Mouse (Mus musculus) CH12.LX (cell line): Measurements from ENCODE around the gene Fam228a. TPM values are rescaled to one million over a fixed set of nuclear protein-coding genes. Genes with fewer than 3 reads are reported as not detected.

Experiments
- DNase-seq: peaks from one replicate; pipeline ENCODE4 v3.0.0-alpha.2; 2013; ENCODE audit errors: extremely low read depth
- H3K27ac ChIP-seq: 2 replicates; pipeline ENCODE4 v1.5.1; 2012; ENCODE audit warnings: low read depth, mild to moderate bottlenecking, control low read depth, moderate library complexity; ENCODE audit not compliant: insufficient read depth
- H3K27me3 ChIP-seq: replicated peaks from 2 replicates; pipeline ENCODE3; 2012; ENCODE audit warnings: inconsistent platforms
- H3K36me3 ChIP-seq, 2 experiments: replicated peaks in 1 of 2; 2 replicates each; pipeline versions ENCODE3 to v1.6.1; 2012; ENCODE audit warnings: inconsistent platforms in 1 of 2, low read length in 1 of 2, mild to moderate bottlenecking in 1 of 2, mixed read lengths in 1 of 2, moderate library complexity in 1 of 2; ENCODE audit not compliant: control insufficient read depth in 1 of 2, insufficient read depth in 1 of 2
- H3K4me1 ChIP-seq, 2 experiments: 2 replicates each; pipeline ENCODE4 v1.6.1; 2012; ENCODE audit warnings: inconsistent platforms in 1 of 2, moderate library complexity in 1 of 2; ENCODE audit not compliant: insufficient read depth in 2 of 2, control insufficient read depth in 1 of 2
- H3K4me2 ChIP-seq: 2 replicates; pipeline ENCODE4 v1.6.1; 2012; ENCODE audit warnings: low read depth, mild to moderate bottlenecking, control low read depth; ENCODE audit not compliant: poor library complexity, insufficient read depth, severe bottlenecking
- H3K4me3 ChIP-seq, 3 experiments: fragments of 150-350 bp in 1 of 3; sonication (generic) in 1 of 3; replicated peaks in 1 of 3; 2 replicates each; pipeline versions ENCODE3 to v1.5.1; 2011 to 2012; ENCODE audit warnings: low read depth in 2 of 3, low read length in 2 of 3, mild to moderate bottlenecking in 2 of 3, moderate library complexity in 2 of 3, control low read depth in 1 of 3, improper control_type of control experiment in 1 of 3, inconsistent platforms in 1 of 3, mixed read lengths in 1 of 3; ENCODE audit not compliant: poor library complexity in 1 of 3
- H3K79me2 ChIP-seq: replicated peaks from 2 replicates; pipeline ENCODE4 v1.6.1; 2012; ENCODE audit warnings: mild to moderate bottlenecking, moderate library complexity; ENCODE audit not compliant: control insufficient read depth, poor library complexity, insufficient read depth, severe bottlenecking; ENCODE audit errors: extremely low read depth
- H3K9ac ChIP-seq: 2 replicates; pipeline ENCODE4 v1.6.1; 2012; ENCODE audit warnings: low read depth, mild to moderate bottlenecking, control low read depth, moderate library complexity; ENCODE audit not compliant: insufficient read depth
- H3K9me3 ChIP-seq: replicated peaks from 2 replicates; pipeline ENCODE3; 2012; ENCODE audit warnings: low read length, inconsistent platforms, mixed read lengths
- BHLHE40 ChIP-seq: IDR thresholded peaks from 2 replicates; pipeline ENCODE4 v1.6.1; 2011; ENCODE audit warnings: mild to moderate bottlenecking, low read depth, low read length, improper control_type of control experiment
- CHD1 ChIP-seq: IDR thresholded peaks from 2 replicates; pipeline ENCODE4 v1.6.1; 2012; ENCODE audit warnings: low read depth, low read length, improper control_type of control experiment, inconsistent platforms
- CHD2 ChIP-seq: IDR thresholded peaks from 2 replicates; pipeline ENCODE4 v1.6.1; 2011; ENCODE audit warnings: low read length, improper control_type of control experiment
- ELF1 ChIP-seq: IDR thresholded peaks from 2 replicates; pipeline ENCODE4 v1.6.1; 2014; ENCODE audit warnings: low read depth, mild to moderate bottlenecking, inconsistent platforms, low read length, improper control_type of control experiment
- EP300 ChIP-seq: IDR thresholded peaks from 2 replicates; pipeline ENCODE4 v1.6.1; 2011; ENCODE audit warnings: low read length, improper control_type of control experiment
- IRF4 ChIP-seq: IDR thresholded peaks from 2 replicates; pipeline ENCODE4 v1.6.1; 2014; ENCODE audit warnings: low read depth, mild to moderate bottlenecking, inconsistent platforms, low read length, improper control_type of control experiment
- JUN ChIP-seq: IDR thresholded peaks from 2 replicates; pipeline ENCODE4 v1.6.1; 2011; ENCODE audit warnings: low read depth, mild to moderate bottlenecking, low read length, improper control_type of control experiment, moderate library complexity; ENCODE audit not compliant: insufficient read depth
- JUND ChIP-seq: conservative IDR thresholded peaks from 2 replicates; pipeline ENCODE4 v1.6.1; 2011; ENCODE audit warnings: low read depth, low read length, improper control_type of control experiment
- KAT2A ChIP-seq: IDR thresholded peaks from 2 replicates; pipeline ENCODE4 v1.6.1; 2012; ENCODE audit warnings: low read length, improper control_type of control experiment, inconsistent platforms; ENCODE audit not compliant: insufficient replicate concordance
- MAFK ChIP-seq: IDR thresholded peaks from 2 replicates; pipeline ENCODE4 v1.6.1; 2011; ENCODE audit warnings: low read length, improper control_type of control experiment; ENCODE audit not compliant: insufficient replicate concordance
- MAX ChIP-seq: IDR thresholded peaks from 2 replicates; pipeline ENCODE4 v1.6.1; 2011; ENCODE audit warnings: low read length, improper control_type of control experiment
- MAZ ChIP-seq: IDR thresholded peaks from 2 replicates; pipeline ENCODE4 v1.6.1; 2012; ENCODE audit warnings: low read depth, mild to moderate bottlenecking, inconsistent platforms, low read length, improper control_type of control experiment, moderate library complexity
- MEF2A ChIP-seq: IDR thresholded peaks from 2 replicates; pipeline ENCODE4 v1.6.1; 2014; ENCODE audit warnings: low read depth, mild to moderate bottlenecking, inconsistent platforms, low read length, improper control_type of control experiment, borderline replicate concordance
- MYC ChIP-seq: IDR thresholded peaks from 2 replicates; pipeline ENCODE4 v1.6.1; 2011; ENCODE audit warnings: low read depth, mild to moderate bottlenecking, improper control_type of control experiment, low read length
- NRF1 ChIP-seq: IDR thresholded peaks from 2 replicates; pipeline ENCODE4 v1.6.1; 2014; ENCODE audit warnings: low read depth, mild to moderate bottlenecking, inconsistent platforms, low read length, improper control_type of control experiment, moderate library complexity
- PAX5 ChIP-seq: IDR thresholded peaks from 2 replicates; pipeline ENCODE4 v1.6.1; 2012; ENCODE audit warnings: low read length, inconsistent platforms, mixed read lengths
- POLR2A ChIP-seq: IDR thresholded peaks from 2 replicates; pipeline ENCODE4 v1.6.1; 2011; ENCODE audit warnings: low read depth, mild to moderate bottlenecking, improper control_type of control experiment, low read length
- POLR2AphosphoS2 ChIP-seq: IDR thresholded peaks from 2 replicates; pipeline ENCODE4 v1.6.1; 2011; ENCODE audit warnings: low read depth, low read length, improper control_type of control experiment
- RCOR1 ChIP-seq: conservative IDR thresholded peaks from 2 replicates; pipeline ENCODE4 v1.6.1; 2012; ENCODE audit warnings: low read depth, mild to moderate bottlenecking, inconsistent platforms, low read length, improper control_type of control experiment
- SIN3A ChIP-seq: IDR thresholded peaks from 2 replicates; pipeline ENCODE4 v1.6.1; 2012; ENCODE audit warnings: low read length, improper control_type of control experiment, inconsistent platforms
- SMC3 ChIP-seq: IDR thresholded peaks from 2 replicates; pipeline ENCODE4 v1.6.1; 2011; ENCODE audit warnings: low read depth, low read length, improper control_type of control experiment
- TBP ChIP-seq: conservative IDR thresholded peaks from 2 replicates; pipeline ENCODE4 v1.6.1; 2011; ENCODE audit warnings: low read depth, low read length, improper control_type of control experiment
- UBTF ChIP-seq: IDR thresholded peaks from 2 replicates; pipeline ENCODE4 v1.6.1; 2012; ENCODE audit warnings: low read depth, mild to moderate bottlenecking, inconsistent platforms, low read length, improper control_type of control experiment, moderate library complexity
- USF1 ChIP-seq: IDR thresholded peaks from 2 replicates; pipeline ENCODE4 v1.6.1; 2014; ENCODE audit warnings: low read depth, mild to moderate bottlenecking, inconsistent platforms, low read length, improper control_type of control experiment
- dilution Hi-C: fragments of 300-500 bp; cut with MboI; formaldehyde crosslinking; loops from 2 replicates; pipeline ENCODE4 v1.14.3; 2020; ENCODE audit warnings: low sequenced_read_pairs; ENCODE audit not compliant: extremely low pct_unique_long_range_greater_than_20kb, extremely low pct_ligation_motif_present
- in situ Hi-C: fragments of 300-500 bp; cut with MboI; formaldehyde crosslinking; loops from 3 replicates; pipeline ENCODE4 v1.14.3; 2019; ENCODE audit warnings: low sequenced_read_pairs, low pct_ligation_motif_present, low pct_unique_long_range_greater_than_20kb, mixed read lengths
- polyA plus RNA-seq: library from polyadenylated mRNA; unstranded; fragments of >175 nt; gene quantifications from 2 replicates; pipeline ENCODE4 v1.2.1, GENCODE M21; 2012; ENCODE audit warnings: low read depth; ENCODE audit not compliant: insufficient read length
- total RNA-seq, 2 experiments: library from RNA; depleted of rRNA; stranded (reverse); fragments of 300-350 nt in 1 of 2; fragments of >200 nt in 1 of 2; gene quantifications; 2 replicates each; pipeline ENCODE4 v1.2.3; 2012 to 2014

Fam228a gene
- total RNA-seq (2012; rRNA removed), result not detected in 2 replicates
- total RNA-seq (2014; rRNA removed), result not detected in 2 replicates
- not detected in 2 replicates for polyA plus RNA-seq

DNA sequence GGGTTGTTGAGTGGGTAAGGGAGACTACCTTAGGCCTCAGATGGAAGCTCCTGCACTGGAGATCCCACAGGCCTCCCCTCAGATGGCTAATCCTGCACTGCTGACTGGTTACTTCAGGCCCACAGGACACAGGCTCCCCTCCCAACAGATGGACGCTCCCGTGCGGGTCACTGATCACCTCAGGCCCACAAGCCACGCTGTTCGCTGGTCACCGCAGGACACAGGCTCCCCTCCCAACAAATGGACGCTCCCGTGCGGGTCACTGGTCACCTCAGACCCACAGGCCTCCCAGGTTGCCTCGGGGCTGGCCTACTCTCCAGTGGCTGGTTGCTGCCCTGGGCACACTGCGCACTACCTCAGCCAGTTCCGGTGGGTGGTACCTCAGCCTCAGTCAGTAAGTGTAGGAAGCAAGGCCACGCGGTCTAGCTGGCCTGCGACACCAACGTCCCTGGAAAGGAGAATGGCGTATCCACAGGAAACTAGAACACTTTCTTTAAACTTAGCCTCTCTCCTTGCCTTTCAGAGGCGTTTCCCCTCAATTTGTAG lies at the start of gene Fam228a:
Gene Fam228a (minus strand): TSS at position 400 of the 546 bp plus-strand sequence.
- H3K9me3 ChIP-seq, result no peaks in the 10 kb centered on the region
- TF ChIP-seq NRF1 (no peak), KAT2A (no peak), MEF2A (no peak), CHD1 (no peak), MAX (no peak), IRF4 (no peak), ELF1 (no peak), BHLHE40 (no peak), EP300 (no peak)
- H3K9ac ChIP-seq, result no peak within 1 kb of the TSS
- no peak within 1 kb of the TSS for H3K27ac ChIP-seq
- no peaks in the 10 kb centered on the region for H3K27me3 ChIP-seq
- dilution Hi-C loops, result no loop called here
- no peaks in the 10 kb centered on the region for H3K36me3 ChIP-seq
- H3K4me2 ChIP-seq, result no peak within 1 kb of the TSS
- H3K4me1 ChIP-seq, result no peaks in the 10 kb centered on the region
- H3K79me2 ChIP-seq, result no peaks in the 10 kb centered on the region
- DNase-seq, result no peak
- in situ Hi-C loops, result no loop called here
- H3K4me3 ChIP-seq, result no peak within 1 kb of the TSS

- no peak for TF ChIP-seq IRF4
- no peak for TF ChIP-seq TBP
- no peak for TF ChIP-seq SIN3A
- TF ChIP-seq MYC, result no peak
- no peak for TF ChIP-seq UBTF
- TF ChIP-seq JUN, result no peak
- no peak for TF ChIP-seq EP300
- no peak for TF ChIP-seq CHD2
- TF ChIP-seq USF1, result no peak
- TF ChIP-seq MAZ, result no peak
- no peak for TF ChIP-seq SMC3
- no peak for TF ChIP-seq POLR2A
- no peak for TF ChIP-seq JUND
- TF ChIP-seq PAX5, result no peak
- TF ChIP-seq MAX, result no peak
- no peak for TF ChIP-seq MAFK
- TF ChIP-seq RCOR1, result no peak
- no peak for TF ChIP-seq ELF1
- TF ChIP-seq POLR2AphosphoS2, result no peak
- Histone ChIP-seq H3K9me3 (no peaks in the 10 kb centered on the region), H3K4me1 (peaks cover 0 to 3% of the 10 kb centered on the region in 2 experiments; a peak in 1 of 4 replicates), H3K9ac (no peak overlapping the region), H3K4me3 (no peak overlapping the region), H3K36me3 (no peaks in the 10 kb centered on the region), H3K4me2 (no peak overlapping the region), H3K27me3 (no peaks in the 10 kb centered on the region), H3K27ac (no peak overlapping the region), H3K79me2 (no peaks in the 10 kb centered on the region)
- in situ Hi-C loops, result no loop called here
- no peak for DNase-seq
- dilution Hi-C loops, result no loop called here
Observed at GRCm38 (mm10) chr12:4784466-4784865, 46.2 kb upstream of the Fam228a start.
